Mouse (Mus musculus) inflammation-experienced regulatory T-cells (primary cell): ENCODE data around the gene Smarcd2. TPM values are rescaled to one million over a fixed set of nuclear protein-coding genes. Genes with fewer than 3 reads are reported as not detected.

ENCODE experiments used
- polyA plus RNA-seq, 2 experiments: library from polyadenylated mRNA; unstranded; fragments of 100-300 nt; shearing (Covaris generic); gene quantifications; one replicate each; pipeline ENCODE4 v1.2.1; 2017

The Smarcd2 gene
- polyA plus RNA-seq = 100 to 1,000 TPM; 151 to 190 TPM

DNA sequence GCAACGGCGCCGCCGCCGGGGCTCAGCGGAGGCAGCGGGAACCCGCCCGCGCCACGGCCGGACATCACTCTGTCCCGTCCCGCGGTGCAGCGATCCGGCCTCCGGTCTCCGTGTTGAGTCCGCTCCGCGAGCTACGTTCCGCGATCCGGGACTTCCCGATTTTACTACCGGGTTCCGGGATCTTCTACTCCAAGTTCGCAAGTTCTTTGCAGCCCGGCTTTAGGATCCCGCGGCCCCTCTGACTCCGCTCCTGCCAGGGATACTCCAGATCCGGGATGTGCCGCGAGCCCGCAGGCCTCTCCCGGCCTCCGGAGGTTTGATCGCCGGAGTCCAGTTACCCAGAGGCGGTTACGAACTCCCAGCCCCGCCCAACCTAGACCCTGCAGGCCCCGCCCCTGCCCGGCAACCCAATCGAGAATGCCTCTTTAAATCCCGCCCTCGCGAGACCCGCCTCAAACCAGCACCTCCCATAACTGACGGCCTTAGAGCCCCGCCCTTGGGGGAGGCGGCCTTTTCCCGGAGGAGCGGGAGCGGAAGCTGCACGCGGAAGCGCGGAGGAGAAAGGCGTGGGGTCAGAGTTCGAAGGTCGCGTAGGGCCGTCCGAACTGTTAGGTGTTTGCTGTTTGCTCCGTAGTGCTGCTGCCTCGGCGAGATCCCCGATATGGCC lies at the start of gene Smarcd2:
Gene Smarcd2, minus strand, starts transcription at position 329 of the 667 bp plus-strand sequence.

DNA sequence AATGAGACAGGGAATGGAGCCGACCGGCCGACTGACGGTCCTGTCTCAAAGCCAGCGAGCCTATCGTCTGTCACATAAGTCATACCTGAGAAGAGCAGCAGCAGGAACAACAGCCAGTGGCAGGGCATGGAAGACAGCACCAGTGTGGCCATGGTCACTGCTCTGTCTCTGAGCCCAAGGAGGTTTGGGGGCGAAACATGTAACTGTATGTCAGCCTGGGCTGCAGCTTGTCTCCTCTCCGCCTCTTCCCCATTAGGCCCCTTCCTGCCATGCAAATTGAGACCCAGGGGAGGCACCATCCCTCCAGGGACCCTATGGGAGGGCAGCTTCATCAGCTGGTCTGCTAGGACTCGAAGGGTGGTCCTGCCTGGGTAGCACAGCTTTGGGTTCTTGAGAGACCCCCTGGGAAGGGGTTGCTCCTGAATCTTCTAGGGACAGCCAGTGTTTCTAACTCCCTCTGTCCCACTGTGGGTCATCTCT lies 41.6 kb upstream of the Smarcd2 start, which contains the start of gene Cd79b:
Gene Cd79b, minus strand, starts transcription at position 430 of the 480 bp plus-strand sequence.

DNA sequence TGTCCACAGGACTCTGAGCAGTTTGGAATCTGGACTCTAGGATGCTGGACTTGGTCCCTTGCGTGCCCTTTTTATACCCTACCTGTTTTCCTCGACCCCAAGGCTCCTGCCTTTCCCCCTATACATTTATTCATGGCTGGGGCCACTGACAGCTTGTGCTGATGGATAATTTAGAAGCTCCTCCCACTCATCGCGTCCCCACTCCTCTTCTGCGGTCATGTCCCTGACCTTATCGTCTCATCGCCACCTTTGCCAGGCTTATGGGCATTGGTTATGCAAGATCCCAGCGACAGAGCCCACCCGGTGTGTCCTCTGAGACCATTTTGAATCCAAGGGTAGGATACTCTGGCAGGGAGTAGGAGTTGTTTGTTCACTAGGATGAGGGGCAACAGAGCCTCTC lies 29.0 kb upstream of the Smarcd2 start, which contains the start of gene Gh:
Gene Gh, minus strand, starts transcription at position 101 of the 400 bp plus-strand sequence.

DNA sequence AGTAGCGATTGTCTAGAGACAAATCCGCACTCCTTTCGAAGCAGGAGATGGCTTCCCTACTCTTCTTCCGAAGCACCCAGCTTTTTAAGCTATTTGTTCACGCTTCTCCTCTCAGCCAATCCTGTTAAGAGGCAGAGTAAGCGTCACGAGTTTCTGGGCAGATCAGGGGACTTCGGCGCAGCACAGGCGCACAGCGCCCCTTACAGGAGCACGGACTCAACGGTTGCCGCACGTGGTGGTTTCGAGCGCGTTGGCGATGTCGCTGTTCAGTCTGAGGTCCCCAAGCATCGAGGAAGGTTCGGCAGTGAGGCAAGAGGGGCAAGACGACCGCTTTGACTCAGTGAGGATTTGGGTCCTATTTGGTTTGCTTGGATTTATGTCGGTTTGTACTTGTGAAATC lies 3.7 kb upstream of the Smarcd2 start, which contains the start of gene Tcam1:
Gene Tcam1, plus strand, starts transcription at position 219 of the 400 bp plus-strand sequence.

DNA sequence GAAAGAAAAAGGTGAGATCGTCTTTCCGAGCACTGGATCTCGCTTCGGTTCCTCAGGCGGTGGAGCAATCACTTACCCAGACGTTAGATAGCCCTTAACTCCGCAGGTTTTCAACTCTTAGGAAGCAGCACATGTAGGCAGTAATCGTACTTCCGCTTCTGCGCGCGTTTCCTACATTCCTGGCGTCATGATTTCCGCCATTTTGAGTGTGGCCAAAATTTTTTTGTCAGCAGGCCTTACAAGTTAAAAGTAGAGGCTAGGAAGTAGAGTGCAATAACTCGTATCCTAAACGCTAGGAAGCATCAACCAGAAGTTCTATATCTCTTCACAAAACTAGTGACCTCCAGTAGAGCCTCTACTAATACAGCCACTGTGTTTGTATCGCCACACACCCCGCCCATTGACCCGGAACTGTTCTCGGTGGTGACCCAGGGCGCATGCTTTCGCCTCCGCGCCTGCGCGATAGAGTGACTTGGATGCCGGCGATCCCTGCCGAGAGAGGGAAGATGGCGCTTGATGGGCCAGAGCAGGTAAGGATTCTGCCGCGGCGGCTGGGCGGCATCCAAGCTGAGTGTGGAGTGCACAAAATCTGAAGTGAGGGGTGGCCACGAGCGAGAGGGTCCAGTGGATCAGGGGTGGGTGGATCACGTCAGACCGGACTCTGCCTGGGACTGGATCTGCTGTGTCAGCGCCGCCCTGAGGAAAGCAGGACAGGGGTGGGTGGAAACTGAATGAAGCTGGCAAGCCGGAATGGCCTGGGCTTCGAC lies 16.9 kb downstream of the Smarcd2 start, which contains the start of the genes Ftsj3 and Psmc5:
Gene Ftsj3, minus strand, starts transcription at position 395 of the 767 bp plus-strand sequence.
Gene Psmc5, plus strand, starts transcription at position 470 of the 767 bp plus-strand sequence.

DNA sequence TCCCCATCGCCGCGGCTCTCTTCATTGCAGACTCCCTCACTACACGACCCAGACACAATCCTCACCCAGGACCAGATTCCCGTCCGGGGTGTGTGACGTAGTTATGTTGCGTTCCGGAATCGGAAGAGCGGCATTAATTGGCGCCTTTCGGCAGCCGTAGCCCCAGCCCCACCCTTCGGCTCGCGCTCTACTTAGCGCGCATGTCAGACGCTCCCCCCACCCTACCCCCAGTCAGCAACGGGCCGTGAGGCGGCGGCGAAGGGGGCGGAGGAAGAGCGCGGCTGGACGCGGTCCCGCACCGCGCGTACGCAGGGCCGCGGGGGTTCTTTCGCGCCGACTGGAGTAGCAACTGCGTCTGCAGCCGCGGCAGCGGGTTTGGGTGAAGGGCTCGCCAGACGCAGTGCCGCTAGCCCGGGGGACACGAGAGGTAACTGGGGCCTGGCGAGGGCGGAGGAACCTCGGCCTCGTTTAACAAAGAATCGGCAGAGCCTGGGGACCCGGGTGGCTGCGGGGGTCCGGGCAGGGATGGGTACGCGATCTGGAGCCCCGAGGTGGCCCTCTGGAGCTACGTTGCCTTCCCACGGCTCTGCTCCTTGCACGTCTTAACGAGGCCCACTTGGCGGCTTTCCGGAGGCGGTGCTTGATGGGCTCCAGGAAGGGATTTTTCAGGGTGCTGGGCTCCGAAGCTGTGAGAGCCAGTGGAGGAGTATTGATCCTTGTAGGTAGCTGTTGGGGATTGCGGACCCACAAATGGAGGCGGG lies 55.9 kb downstream of the Smarcd2 start, which contains the start of gene Ddx42:
Gene Ddx42, plus strand, starts transcription at position 197 of the 761 bp plus-strand sequence.

DNA sequence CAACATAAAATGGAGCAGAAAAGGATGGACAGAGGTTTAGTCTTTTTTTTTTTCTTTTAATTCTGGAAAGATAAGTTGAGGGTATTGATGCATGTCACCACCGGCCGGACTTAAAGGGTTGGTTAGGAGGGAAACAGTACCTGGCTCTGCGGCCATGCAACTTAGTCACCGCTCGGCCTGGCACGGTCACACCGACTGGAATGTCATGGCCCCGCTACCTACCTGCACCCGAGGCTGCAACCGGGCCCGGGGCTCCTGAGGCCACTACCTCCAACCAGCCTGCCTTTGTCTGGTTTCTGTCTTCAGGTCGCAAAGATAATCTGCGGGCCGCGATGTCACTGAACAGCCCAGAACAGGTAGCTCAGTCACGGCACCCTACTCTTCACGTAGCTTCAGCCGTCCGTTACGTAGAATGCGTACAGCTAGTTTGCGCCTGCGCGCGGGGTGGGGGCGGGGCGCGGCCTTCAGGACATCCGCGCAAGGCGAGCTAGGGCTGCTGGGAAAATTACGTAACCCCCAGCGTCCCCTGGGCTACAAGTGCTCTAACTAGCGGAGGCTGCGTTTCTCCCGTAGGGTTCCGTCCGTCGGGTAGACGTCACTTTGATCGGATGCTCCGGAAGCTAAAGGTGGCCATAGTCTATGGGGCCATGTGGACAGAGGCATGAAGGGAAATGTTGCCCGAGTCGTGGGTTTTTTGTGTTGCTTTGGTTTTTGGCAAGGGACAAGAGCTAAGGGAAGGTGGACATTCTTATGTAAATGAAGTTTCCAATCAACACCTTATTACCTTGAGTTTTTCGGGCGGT lies 56.6 kb downstream of the Smarcd2 start, which contains the start of gene Ccdc47:
Gene Ccdc47, minus strand, starts transcription at position 418 of the 803 bp plus-strand sequence.

Other genes starting within 250 kb of the Smarcd2 start
- 100 to 1,000 TPM in 1 of 2 experiments, 10 to 100 TPM in 1; 81.3 to 108 TPM for gene Dcaf7, start 236.1 kb downstream of the Smarcd2 start, polyA plus RNA-seq
- 10 to 100 TPM; 14.6 to 23.5 TPM for gene Taco1, start 206.9 kb downstream of the Smarcd2 start, polyA plus RNA-seq
- 100 to 1,000 TPM in 1 of 2 experiments, 10 to 100 TPM in 1; 88.9 to 117 TPM for gene Map3k3, start 188.4 kb downstream of the Smarcd2 start, polyA plus RNA-seq
- gene Gm10840, start 112.1 kb downstream of the Smarcd2 start, polyA plus RNA-seq = 1 to 10 TPM; 1.2 to 4.5 TPM
- gene Limd2, start 112.1 kb downstream of the Smarcd2 start, polyA plus RNA-seq = 1,000 to 10,000 TPM; 1,428 to 1,622 TPM
- gene Strada, start 70.8 kb downstream of the Smarcd2 start, polyA plus RNA-seq = 10 to 100 TPM; 35.2 to 44.5 TPM
- gene Ccdc47, start 56.6 kb downstream of the Smarcd2 start, polyA plus RNA-seq = 100 to 1,000 TPM; 109 to 115 TPM
- gene Ddx42, start 56.0 kb downstream of the Smarcd2 start, polyA plus RNA-seq = 100 to 1,000 TPM in 1 of 2 experiments, 10 to 100 TPM in 1; 94.5 to 104 TPM
- 10 to 100 TPM; 67.1 to 82.1 TPM for gene Ftsj3, start 16.9 kb downstream of the Smarcd2 start, polyA plus RNA-seq
- 100 to 1,000 TPM; 177 to 179 TPM for gene Psmc5, start 16.8 kb downstream of the Smarcd2 start, polyA plus RNA-seq
- under 1 TPM; 0.07 to 0.45 TPM for gene Tcam1, start 3.7 kb upstream of the Smarcd2 start, polyA plus RNA-seq
- under 1 TPM in 1 of 2 experiments, not detected in 1; 0.55 TPM for gene Gh, start 28.9 kb upstream of the Smarcd2 start, polyA plus RNA-seq
- gene Cd79b, start 41.8 kb upstream of the Smarcd2 start, polyA plus RNA-seq = 10 to 100 TPM; 34.7 to 52.4 TPM
- gene Scn4a, start 80.3 kb upstream of the Smarcd2 start, polyA plus RNA-seq = under 1 TPM; 0.02 to 0.29 TPM
- gene Prr29, start 92.5 kb upstream of the Smarcd2 start, polyA plus RNA-seq = under 1 TPM in 1 of 2 experiments, not detected in 1; 0.55 TPM
- 100 to 1,000 TPM in 1 of 2 experiments, 10 to 100 TPM in 1; 89.2 to 139 TPM for gene Icam2, start 115.1 kb upstream of the Smarcd2 start, polyA plus RNA-seq
- 1 to 10 TPM; 4.0 to 6.1 TPM for gene Ern1, start 214.9 kb upstream of the Smarcd2 start, polyA plus RNA-seq